Mouse (Mus musculus) monocyte, adult 2 months (primary cell): ENCODE results near the gene Phgdh.

ENCODE experiments used
- DNase-seq, 2 experiments: peaks; one replicate each; pipeline ENCODE4 v3.0.0; 2022; ENCODE audit warnings: low spot score in 2 of 2, low read depth in 1 of 2

The Phgdh gene

GRCm38 (mm10) chr3:98299391-98300100, 40.2 kb downstream of the Phgdh start:
- DNase-seq = no peak

GRCm38 (mm10) chr3:98295965-98296364, 43.8 kb downstream of the Phgdh start:
- DNase-seq = no peak

- no peak for DNase-seq
Measured at GRCm38 (mm10) chr3:98291044-98291443, 48.7 kb downstream of the Phgdh start.

- DNase-seq = no peak
Measured at GRCm38 (mm10) chr3:98283205-98283604, 56.6 kb downstream of the Phgdh start.

- no peak for DNase-seq
Measured at GRCm38 (mm10) chr3:98282422-98282821, 57.4 kb downstream of the Phgdh start.

- peak in 1 of 2 experiments; percentile 4 for DNase-seq
Measured at GRCm38 (mm10) chr3:98280933-98281678, 58.7 kb downstream of the Phgdh start.

- DNase-seq = no peak
Measured at GRCm38 (mm10) chr3:98280204-98280932, 59.4 kb downstream of the Phgdh start, which contains the start of gene Hmgcs2. TSS of gene Hmgcs2 (plus strand) at chr3:98280435.

- DNase-seq = no peak
Measured at GRCm38 (mm10) chr3:98279682-98280081, 60.1 kb downstream of the Phgdh start.

GRCm38 (mm10) chr3:98273623-98274398, 66.0 kb downstream of the Phgdh start:
- no peak for DNase-seq

- no peak for DNase-seq
Measured at GRCm38 (mm10) chr3:98267249-98267651, 72.5 kb downstream of the Phgdh start.
